Mouse (Mus musculus): Measurements from ENCODE around the gene Tent5c. TPM values are rescaled to one million over a fixed set of nuclear protein-coding genes. Genes with fewer than 3 reads are reported as not detected.

The Tent5c gene
- polyA plus RNA-seq, 1 experiment from 2014 or later = 132 TPM

- Histone ChIP-seq H3K4me2 (ENCODE audit: low read depth, low read length) (peak overlapping the region; percentile 54), H3K4me1 (ENCODE audit: control insufficient read depth, low read depth, low read length) (peaks cover 50% of the 10 kb centered on the region), H3K27ac (ENCODE audit: low read length) (peak overlapping the region; percentile 99), H3K9ac (ENCODE audit: low read depth, low read length) (peak overlapping the region; percentile 74), H3K27me3 (ENCODE audit: control insufficient read depth, insufficient read depth, low read depth, low read length) (no peaks in the 10 kb centered on the region), H3K9me3 (replicated peaks; ENCODE audit: control insufficient read depth, low read length) (no peaks in the 10 kb centered on the region), H3K36me3 (ENCODE audit: control insufficient read depth, insufficient read depth) (no peaks in the 10 kb centered on the region), H3K4me3 (ENCODE audit: low read depth, low read length) (peak overlapping the region; percentile 28)
- 13% methylated on average over 4 of the region's 4 CpGs for WGBS (ENCODE audit: insufficient replicate concordance)
- peak; percentile 98 for ATAC-seq (ENCODE audit: low read depth)
These were observed 50.6 kb downstream of the Tent5c start for GRCm38 (mm10) chr3:100438461-100439002.

DNA sequence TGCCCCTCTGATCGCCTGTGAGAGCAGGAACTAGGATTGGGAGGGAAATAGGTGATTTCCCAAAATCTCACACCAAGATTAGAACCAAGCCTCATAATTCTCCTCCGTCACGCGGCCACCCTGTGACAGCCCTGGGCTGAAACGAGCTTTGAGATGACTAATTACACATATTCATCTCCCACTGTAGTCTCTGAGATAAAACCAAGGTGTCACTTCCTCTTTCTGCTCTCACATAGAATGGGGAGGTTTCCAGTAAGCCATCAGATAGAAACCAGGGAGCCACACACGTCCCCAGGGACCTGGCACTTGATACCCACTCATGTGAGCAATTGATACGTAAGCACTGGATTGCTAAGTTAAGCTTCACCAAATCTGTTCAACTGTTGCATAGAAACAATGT is 52.4 kb downstream of the Tent5c start:
- Histone ChIP-seq H3K27ac (ENCODE audit: low read length) (peak overlapping the region; percentile 99), H3K9me3 (replicated peaks; ENCODE audit: control insufficient read depth, low read length) (no peaks in the 10 kb centered on the region), H3K4me1 (ENCODE audit: control insufficient read depth, low read depth, low read length) (peaks cover 44% of the 10 kb centered on the region), H3K36me3 (ENCODE audit: control insufficient read depth, insufficient read depth) (no peaks in the 10 kb centered on the region), H3K4me2 (ENCODE audit: low read depth, low read length) (no peak overlapping the region), H3K9ac (ENCODE audit: low read depth, low read length) (no peak overlapping the region; the same call in 1 of the 2 replicates), H3K27me3 (ENCODE audit: control insufficient read depth, insufficient read depth, low read depth, low read length) (no peaks in the 10 kb centered on the region), H3K4me3 (ENCODE audit: low read depth, low read length) (no peak overlapping the region)
- no peak for ATAC-seq (ENCODE audit: low read depth)
- 16% methylated on average over 7 of the region's 7 CpGs for WGBS (ENCODE audit: insufficient replicate concordance)

DNA sequence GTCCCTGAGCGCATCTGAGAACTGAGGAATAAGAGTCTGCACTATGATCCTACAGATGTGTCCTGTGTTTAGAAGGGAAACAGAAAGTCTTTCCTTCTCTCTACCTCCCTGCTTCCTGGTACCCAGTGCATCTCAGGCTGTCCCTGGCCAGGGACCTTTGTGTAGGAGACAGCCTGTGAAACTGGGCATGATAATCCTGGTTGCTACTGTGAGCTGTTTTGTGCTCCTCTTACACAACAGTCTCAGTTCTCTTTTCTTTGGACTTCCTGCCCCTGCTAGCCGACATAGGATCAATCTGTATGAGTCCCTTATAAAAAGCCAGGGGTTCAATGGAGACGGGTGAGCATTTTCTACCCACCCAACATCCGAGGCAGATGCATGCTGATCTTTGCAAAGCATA is 57.4 kb downstream of the Tent5c start:
- H3K9ac ChIP-seq (ENCODE audit: low read depth, low read length) = no peak overlapping the region
- no peak overlapping the region for H3K4me2 ChIP-seq (ENCODE audit: low read depth, low read length)
- no peaks in the 10 kb centered on the region for H3K36me3 ChIP-seq (ENCODE audit: control insufficient read depth, insufficient read depth)
- ATAC-seq (ENCODE audit: low read depth) = no peak
- no peaks in the 10 kb centered on the region for H3K27me3 ChIP-seq (ENCODE audit: control insufficient read depth, insufficient read depth, low read depth, low read length)
- 58% methylated on average over 4 of the region's 4 CpGs for WGBS (ENCODE audit: insufficient replicate concordance)
- no peaks in the 10 kb centered on the region for H3K9me3 ChIP-seq (replicated peaks; ENCODE audit: control insufficient read depth, low read length)
- no peak overlapping the region for H3K27ac ChIP-seq (ENCODE audit: low read length)
- H3K4me1 ChIP-seq (ENCODE audit: control insufficient read depth, low read depth, low read length) = peaks cover 30% of the 10 kb centered on the region
- no peak overlapping the region for H3K4me3 ChIP-seq (ENCODE audit: low read depth, low read length)

- Histone ChIP-seq H3K4me3 (ENCODE audit: low read depth, low read length) (no peak overlapping the region), H3K27me3 (ENCODE audit: control insufficient read depth, insufficient read depth, low read depth, low read length) (no peaks in the 10 kb centered on the region), H3K4me2 (ENCODE audit: low read depth, low read length) (no peak overlapping the region), H3K9me3 (replicated peaks; ENCODE audit: control insufficient read depth, low read length) (no peaks in the 10 kb centered on the region), H3K27ac (ENCODE audit: low read length) (no peak overlapping the region; the same call in none of the 2 replicates), H3K36me3 (ENCODE audit: control insufficient read depth, insufficient read depth) (no peaks in the 10 kb centered on the region), H3K9ac (ENCODE audit: low read depth, low read length) (no peak overlapping the region), H3K4me1 (ENCODE audit: control insufficient read depth, low read depth, low read length) (peaks cover 28% of the 10 kb centered on the region)
- no peak for ATAC-seq (ENCODE audit: low read depth)
- WGBS (ENCODE audit: insufficient replicate concordance) = 77% methylated on average over 1 of the region's 1 CpGs
These were observed 58.4 kb downstream of the Tent5c start for GRCm38 (mm10) chr3:100430731-100431130.

GRCm38 (mm10) chr3:100430101-100430500 is 59.0 kb downstream of the Tent5c start:
- H3K4me2 ChIP-seq (ENCODE audit: low read depth, low read length) = no peak overlapping the region
- no peak for ATAC-seq (ENCODE audit: low read depth)
- peak overlapping the region; percentile 81 for H3K27ac ChIP-seq (ENCODE audit: low read length)
- no peaks in the 10 kb centered on the region for H3K9me3 ChIP-seq (replicated peaks; ENCODE audit: control insufficient read depth, low read length)
- H3K27me3 ChIP-seq (ENCODE audit: control insufficient read depth, insufficient read depth, low read depth, low read length) = no peaks in the 10 kb centered on the region
- H3K9ac ChIP-seq (ENCODE audit: low read depth, low read length) = peak overlapping the region; percentile 36
- 52% methylated on average over 5 of the region's 5 CpGs for WGBS (ENCODE audit: insufficient replicate concordance)
- peaks cover 32% of the 10 kb centered on the region for H3K4me1 ChIP-seq (ENCODE audit: control insufficient read depth, low read depth, low read length)
- no peaks in the 10 kb centered on the region for H3K36me3 ChIP-seq (ENCODE audit: control insufficient read depth, insufficient read depth)
- H3K4me3 ChIP-seq (ENCODE audit: low read depth, low read length) = no peak overlapping the region

- Histone ChIP-seq H3K4me2 (ENCODE audit: low read depth, low read length) (no peak overlapping the region), H3K27ac (ENCODE audit: low read length) (peak overlapping the region; percentile 81), H3K9me3 (replicated peaks; ENCODE audit: control insufficient read depth, low read length) (no peaks in the 10 kb centered on the region), H3K4me3 (ENCODE audit: low read depth, low read length) (no peak overlapping the region), H3K27me3 (ENCODE audit: control insufficient read depth, insufficient read depth, low read depth, low read length) (no peaks in the 10 kb centered on the region), H3K9ac (ENCODE audit: low read depth, low read length) (peak overlapping the region; percentile 36; the same call in 1 of the 2 replicates), H3K4me1 (ENCODE audit: control insufficient read depth, low read depth, low read length) (peaks cover 32% of the 10 kb centered on the region), H3K36me3 (ENCODE audit: control insufficient read depth, insufficient read depth) (no peaks in the 10 kb centered on the region)
- 11% methylated on average over 4 of the region's 4 CpGs for WGBS (ENCODE audit: insufficient replicate concordance)
- peak; percentile 91 for ATAC-seq (ENCODE audit: low read depth)
These were observed 59.5 kb downstream of the Tent5c start for GRCm38 (mm10) chr3:100429667-100430066.

- 45% methylated on average over 6 of the region's 6 CpGs for WGBS (ENCODE audit: insufficient replicate concordance)
- no peak overlapping the region for H3K27ac ChIP-seq (ENCODE audit: low read length)
- H3K4me2 ChIP-seq (ENCODE audit: low read depth, low read length) = no peak overlapping the region
- no peaks in the 10 kb centered on the region for H3K36me3 ChIP-seq (ENCODE audit: control insufficient read depth, insufficient read depth)
- no peak overlapping the region for H3K4me3 ChIP-seq (ENCODE audit: low read depth, low read length)
- H3K9ac ChIP-seq (ENCODE audit: low read depth, low read length) = no peak overlapping the region
- H3K9me3 ChIP-seq (replicated peaks; ENCODE audit: control insufficient read depth, low read length) = no peaks in the 10 kb centered on the region
- no peak for ATAC-seq (ENCODE audit: low read depth)
- peaks cover 32% of the 10 kb centered on the region for H3K4me1 ChIP-seq (ENCODE audit: control insufficient read depth, low read depth, low read length)
- H3K27me3 ChIP-seq (ENCODE audit: control insufficient read depth, insufficient read depth, low read depth, low read length) = no peaks in the 10 kb centered on the region
These were observed 61.6 kb downstream of the Tent5c start for GRCm38 (mm10) chr3:100427548-100427947.

GRCm38 (mm10) chr3:100422392-100423167 is 66.5 kb downstream of the Tent5c start:
- no peaks in the 10 kb centered on the region for H3K27me3 ChIP-seq (ENCODE audit: control insufficient read depth, insufficient read depth, low read depth, low read length)
- peak; percentile 75 for ATAC-seq (ENCODE audit: low read depth)
- H3K4me3 ChIP-seq (ENCODE audit: low read depth, low read length) = no peak overlapping the region
- H3K9me3 ChIP-seq (replicated peaks; ENCODE audit: control insufficient read depth, low read length) = no peaks in the 10 kb centered on the region
- no peak overlapping the region for H3K27ac ChIP-seq (ENCODE audit: low read length)
- H3K4me1 ChIP-seq (ENCODE audit: control insufficient read depth, low read depth, low read length) = peaks cover 8% of the 10 kb centered on the region
- H3K36me3 ChIP-seq (ENCODE audit: control insufficient read depth, insufficient read depth) = no peaks in the 10 kb centered on the region
- H3K4me2 ChIP-seq (ENCODE audit: low read depth, low read length) = no peak overlapping the region
- 61% methylated on average over 10 of the region's 10 CpGs for WGBS (ENCODE audit: insufficient replicate concordance)
- no peak overlapping the region for H3K9ac ChIP-seq (ENCODE audit: low read depth, low read length)

DNA sequence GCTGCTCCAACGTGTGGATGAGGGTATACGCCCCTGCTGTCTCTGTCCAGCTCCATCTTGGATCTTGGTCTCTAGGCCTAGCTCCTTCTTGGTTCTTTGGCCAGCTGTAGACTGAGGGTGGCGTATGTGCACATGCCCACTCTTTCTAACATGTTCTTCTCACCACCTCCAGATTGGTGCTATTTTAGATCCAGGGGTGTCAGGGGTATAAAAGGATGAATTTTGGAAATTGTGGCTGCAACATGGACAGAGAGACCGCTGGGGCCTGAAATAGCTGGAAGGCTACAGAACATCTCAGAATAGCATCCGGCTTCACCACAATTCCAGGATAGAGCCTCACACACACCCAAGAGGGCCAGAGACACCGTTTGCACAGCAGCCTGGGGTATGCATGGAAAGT is 67.8 kb downstream of the Tent5c start:
- Histone ChIP-seq H3K27ac (ENCODE audit: low read length) (no peak overlapping the region), H3K9ac (ENCODE audit: low read depth, low read length) (no peak overlapping the region), H3K4me3 (ENCODE audit: low read depth, low read length) (no peak overlapping the region), H3K4me2 (ENCODE audit: low read depth, low read length) (no peak overlapping the region), H3K9me3 (replicated peaks; ENCODE audit: control insufficient read depth, low read length) (no peaks in the 10 kb centered on the region), H3K36me3 (ENCODE audit: control insufficient read depth, insufficient read depth) (no peaks in the 10 kb centered on the region), H3K4me1 (ENCODE audit: control insufficient read depth, low read depth, low read length) (peaks cover 5% of the 10 kb centered on the region), H3K27me3 (ENCODE audit: control insufficient read depth, insufficient read depth, low read depth, low read length) (no peaks in the 10 kb centered on the region)
- no peak for ATAC-seq (ENCODE audit: low read depth)
- 65% methylated on average over 6 of the region's 6 CpGs for WGBS (ENCODE audit: insufficient replicate concordance)
